Mouse (Mus musculus): ENCODE data around the gene Ercc2. TPM values are rescaled to one million over a fixed set of nuclear protein-coding genes. Genes with fewer than 3 reads are reported as not detected.

Ercc2 gene
- total RNA-seq, 2 experiments from 2014 or later: 8.5 to 9.8 TPM

- intact Hi-C loops (cut with DNase I): no loop called here
- DNase-seq: no peak
These were observed 23.2 kb upstream of the Ercc2 start for GRCm38 (mm10) chr7:19358634-19359033.

- peak; percentile 83 to 87 for DNase-seq
- intact Hi-C loops (cut with DNase I): no loop called here
These were observed 22.4 kb upstream of the Ercc2 start, which contains the start of the genes Cd3eap and Ppp1r13l for GRCm38 (mm10) chr7:19359299-19359891. TSS of gene Cd3eap (minus strand) at chr7:19359483. TSS of gene Ppp1r13l (plus strand) at chr7:19359749.

GRCm38 (mm10) chr7:19359892-19360641 lies 21.7 kb upstream of the Ercc2 start:
- intact Hi-C loops (cut with DNase I): no loop called here
- peak; percentile 58 to 68 for DNase-seq

- intact Hi-C loops (cut with DNase I): no loop called here
These were observed 20.9 kb upstream of the Ercc2 start for GRCm38 (mm10) chr7:19360944-19361343.

GRCm38 (mm10) chr7:19361720-19362119 lies 20.1 kb upstream of the Ercc2 start:
- DNase-seq: peak; percentile 76 to 77
- intact Hi-C loops (cut with DNase I): no loop called here

More at GRCm38 (mm10) chr7:19360944-19361343, 20.9 kb upstream of the Ercc2 start:
- DNase-seq: peak; percentile 86 to 89

- no peak for DNase-seq
- intact Hi-C loops (cut with DNase I): no loop called here
These were observed 19.5 kb upstream of the Ercc2 start for GRCm38 (mm10) chr7:19362276-19362675.

GRCm38 (mm10) chr7:19363881-19364280 lies 17.9 kb upstream of the Ercc2 start:
- DNase-seq: peak; percentile 60 to 77
- intact Hi-C loops (cut with DNase I): no loop called here

GRCm38 (mm10) chr7:19365376-19365775 lies 16.4 kb upstream of the Ercc2 start:
- peak in 1 of 2 experiments; percentile 1 for DNase-seq
- intact Hi-C loops (cut with DNase I): no loop called here

- DNase-seq: no peak
- intact Hi-C loops (cut with DNase I): no loop called here
These were observed 13.4 kb upstream of the Ercc2 start for GRCm38 (mm10) chr7:19368380-19368779.

GRCm38 (mm10) chr7:19369823-19370425 lies 11.9 kb upstream of the Ercc2 start:
- DNase-seq: peak in 1 of 2 experiments; percentile 54
- intact Hi-C loops (cut with DNase I): no loop called here

- no peak for DNase-seq
- intact Hi-C loops (cut with DNase I): no loop called here
These were observed 8.4 kb upstream of the Ercc2 start for GRCm38 (mm10) chr7:19373367-19373766.

- no peak for DNase-seq
- intact Hi-C loops (cut with DNase I): no loop called here
These were observed 6.4 kb upstream of the Ercc2 start for GRCm38 (mm10) chr7:19375368-19375767.

- intact Hi-C loops (cut with DNase I): no loop called here
These were observed 5.8 kb upstream of the Ercc2 start for GRCm38 (mm10) chr7:19376019-19376418.

GRCm38 (mm10) chr7:19378049-19378448 lies 3.8 kb upstream of the Ercc2 start:
- intact Hi-C loops (cut with DNase I): no loop called here
- DNase-seq: no peak

More at GRCm38 (mm10) chr7:19376019-19376418, 5.8 kb upstream of the Ercc2 start:
- no peak for DNase-seq

GRCm38 (mm10) chr7:19382166-19382541 lies 344 bp downstream of the Ercc2 start:
- DNase-seq: no peak
- intact Hi-C loops (cut with DNase I): no loop called here

GRCm38 (mm10) chr7:19383708-19384107 lies 1.9 kb downstream of the Ercc2 start:
- intact Hi-C loops (cut with DNase I): no loop called here
- DNase-seq: no peak

- DNase-seq: no peak
- intact Hi-C loops (cut with DNase I): no loop called here
These were observed 7.0 kb downstream of the Ercc2 start for GRCm38 (mm10) chr7:19388699-19389413.

- DNase-seq: no peak
- intact Hi-C loops (cut with DNase I): no loop called here
These were observed 12.7 kb downstream of the Ercc2 start for GRCm38 (mm10) chr7:19394484-19394883.

- no peak for DNase-seq
- intact Hi-C loops (cut with DNase I): loop anchor here (5.0 kb wide), 1 partner anchor 103 kb away; no protein-coding TSS in a partner anchor
These were observed 17.9 kb downstream of the Ercc2 start for GRCm38 (mm10) chr7:19399496-19400280.

- intact Hi-C loops (cut with DNase I): loop anchor here (5.0 kb wide), 1 partner anchor 101 kb away; no protein-coding TSS in a partner anchor
- DNase-seq: no peak
These were observed 19.1 kb downstream of the Ercc2 start for GRCm38 (mm10) chr7:19400946-19401345.

Data from gastrocnemius, postnatal 36 days (tissue).